ENCODE assay signal across 16 mouse cellular contexts in genomic region chr2:38168606-38169005, GRCm38 (mm10).
"Had no signal": no experiment of that assay in that cellular context is flagged by ENCODE, and none has a peak within 500 bp of the region (broad histone marks: within the 10 kb centered on the region; RNA-seq: fewer than 3 reads in every experiment).

No protein-coding gene starts in this region.

- H3K27me3 ChIP-seq: limb, embryonic 13.5 days; neural tube, embryonic 13.5 days; stomach, embryonic 15.5 days had no signal

- ATAC-seq: midbrain, embryonic 16.5 days had no signal

- H3K27ac ChIP-seq: kidney, postnatal 0 days; layer of hippocampus, adult 2 months; limb, embryonic 13.5 days; liver, embryonic 14.5 days; midbrain, embryonic 12.5 days; neural tube, embryonic 13.5 days; stomach, embryonic 15.5 days had no signal

- DNase-seq: kidney, adult 11 months; kidney, adult 9 months; kidney, postnatal 36 days; left cerebral cortex, postnatal 4 days; lung, embryonic 14.5 days; retina, postnatal 1 day; right cerebral cortex, postnatal 4 days; thymus, postnatal 4 days had no signal

- H3K36me3 ChIP-seq: limb, embryonic 13.5 days; midbrain, embryonic 12.5 days; neural tube, embryonic 13.5 days; stomach, embryonic 15.5 days had no signal

- H3K9ac ChIP-seq: limb, embryonic 13.5 days; liver, embryonic 14.5 days; lung, embryonic 14.5 days; midbrain, embryonic 12.5 days; neural tube, embryonic 13.5 days; stomach, embryonic 15.5 days had no signal

- H3K9me3 ChIP-seq: limb, embryonic 13.5 days; midbrain, embryonic 12.5 days; neural tube, embryonic 13.5 days; stomach, embryonic 15.5 days had no signal

- H3K4me3 ChIP-seq: layer of hippocampus, adult 2 months; limb, embryonic 13.5 days; midbrain, embryonic 12.5 days; neural tube, embryonic 13.5 days; stomach, embryonic 15.5 days had no signal

- H3K4me1 ChIP-seq: midbrain, embryonic 12.5 days; neural tube, embryonic 13.5 days; stomach, embryonic 15.5 days had no signal

- H3K4me2 ChIP-seq: limb, embryonic 13.5 days; lung, embryonic 14.5 days; midbrain, embryonic 12.5 days; neural tube, embryonic 13.5 days; stomach, embryonic 15.5 days had no signal
